8 mouse cellular contexts compared by ENCODE assay signal in genomic region chr13:115090977-115091445, GRCm38 (mm10). TPM values are rescaled to one million over a fixed set of nuclear protein-coding genes. Genes with fewer than 3 reads are reported as not detected.
DNase-seq lines count a peak whose midpoint lies in the region; ATAC-seq and TF ChIP-seq lines count a peak whose summit lies in the region.

No protein-coding gene starts in this region.

- H3K27ac ChIP-seq in CH12.LX (ENCODE audit: insufficient read depth, low read depth): no peak overlapping the region
- no peak overlapping the region for H3K27ac ChIP-seq in forebrain, postnatal 0 days (ENCODE audit: low read depth, low read length)
- peak overlapping the region; percentile 97 for H3K27ac ChIP-seq in liver, postnatal 0 days (ENCODE audit: low read depth)
- H3K27ac ChIP-seq in thymus, adult 2 months (ENCODE audit: control insufficient read depth, insufficient read depth, low read length): no peak overlapping the region

- peaks cover 16% of the 10 kb centered on the region for H3K79me2 ChIP-seq in CH12.LX (replicated peaks; ENCODE audit: control insufficient read depth, extremely low read depth, insufficient read depth, poor library complexity, severe bottlenecking)

- TF ChIP-seq POLR2A in CH12.LX (IDR thresholded peaks at IDR 0.05; ENCODE audit: low read depth, low read length): no peak
- no peak for TF ChIP-seq POLR2A in thymus, adult 2 months (IDR thresholded peaks at IDR 0.05; ENCODE audit: control insufficient read depth, extremely low read depth, insufficient read depth, low read length, poor library complexity)

- no peak for TF ChIP-seq CTCF in CH12.LX (conservative IDR thresholded peaks at IDR 0.05 in 1 of 2, IDR thresholded peaks at IDR 0.05 in 1 of 2; ENCODE audit: low read depth in 2 of 2, low read length in 2 of 2)
- TF ChIP-seq CTCF in G1E (IDR thresholded peaks at IDR 0.05; ENCODE audit: low read depth, low read length): no peak
- TF ChIP-seq CTCF in forebrain, postnatal 0 days (IDR thresholded peaks at IDR 0.05; ENCODE audit: low read depth): no peak
- no peak for TF ChIP-seq CTCF in liver, postnatal 0 days (IDR thresholded peaks at IDR 0.05; ENCODE audit: low read depth)
- no peak for TF ChIP-seq CTCF in thymus, adult 2 months (IDR thresholded peaks at IDR 0.05; ENCODE audit: borderline replicate concordance, control insufficient read depth, extremely low read depth, insufficient read depth, low read length, poor library complexity)

- ATAC-seq in G1E (ENCODE audit: extremely low read depth, insufficient number of reproducible peaks, low FRiP score, poor library complexity, severe bottlenecking): peak; percentile 9; the same call in 1 of the 2 replicates
- ATAC-seq in forebrain, postnatal 0 days: no peak
- ATAC-seq in liver, postnatal 0 days: peak; percentile 13; the same call in 1 of the 2 replicates

- in situ Hi-C loops in CH12.LX (cut with MboI; ENCODE audit: low pct_ligation_motif_present, low pct_unique_long_range_greater_than_20kb, low sequenced_read_pairs): no loop called here

- peaks cover 8 to 20% of the 10 kb centered on the region in 2 experiments for H3K36me3 ChIP-seq in CH12.LX (replicated peaks in 1 of 2; ENCODE audit: control insufficient read depth in 1 of 2, insufficient read depth in 1 of 2, low read length in 1 of 2)
- H3K36me3 ChIP-seq in G1E (replicated peaks): peaks cover 24% of the 10 kb centered on the region
- H3K36me3 ChIP-seq in forebrain, postnatal 0 days (ENCODE audit: insufficient read depth): no peaks in the 10 kb centered on the region
- peaks cover 12% of the 10 kb centered on the region for H3K36me3 ChIP-seq in liver, postnatal 0 days (replicated peaks; ENCODE audit: insufficient read depth, low read length)
- H3K36me3 ChIP-seq in thymus, adult 2 months (ENCODE audit: control insufficient read depth, insufficient read depth, low read length): no peaks in the 10 kb centered on the region

- peak overlapping the region; percentile 92; the same call in 1 of the 2 replicates for H3K4me2 ChIP-seq in CH12.LX (ENCODE audit: insufficient read depth, low read depth, poor library complexity, severe bottlenecking)
- peak overlapping the region; percentile 96 for H3K4me2 ChIP-seq in forebrain, postnatal 0 days (ENCODE audit: low read depth)
- peak overlapping the region; percentile 92 for H3K4me2 ChIP-seq in liver, postnatal 0 days (ENCODE audit: low read depth, low read length)

- DNase-seq in CH12.LX (ENCODE audit: extremely low read depth): no peak
- no peak for DNase-seq in G1E (ENCODE audit: low spot score)
- DNase-seq in forebrain, postnatal 0 days: no peak
- DNase-seq in liver, postnatal 0 days: no peak
- no peak for DNase-seq in urinary bladder, postnatal 4 days (ENCODE audit: low spot score in 2 of 2)
- no peak for DNase-seq in right cerebral cortex, postnatal 36 days (ENCODE audit: low spot score in 2 of 2)
- DNase-seq in thymus, adult 2 months: no peak
- no peak for DNase-seq in cerebellum, adult 9-10 months

- H3K4me1 ChIP-seq in CH12.LX (ENCODE audit: control insufficient read depth in 1 of 2, insufficient read depth in 2 of 2) (peaks cover 5 to 23% of the 10 kb centered on the region in 2 experiments; a peak in 3 of 4 replicates), G1E (ENCODE audit: insufficient read depth, low read depth, low read length) (peaks cover 44% of the 10 kb centered on the region)
- peaks cover 4% of the 10 kb centered on the region; the same call in 1 of the 2 replicates for H3K4me1 ChIP-seq in forebrain, postnatal 0 days (ENCODE audit: insufficient read depth)
- peaks cover 37% of the 10 kb centered on the region for H3K4me1 ChIP-seq in liver, postnatal 0 days (ENCODE audit: insufficient read depth)
- peaks cover 15% of the 10 kb centered on the region for H3K4me1 ChIP-seq in thymus, adult 2 months (replicated peaks; ENCODE audit: control insufficient read depth, insufficient read depth, low read length)

- no peak for TF ChIP-seq RAD21 in CH12.LX (IDR thresholded peaks at IDR 0.05; ENCODE audit: low read depth, low read length)

- H3K4me3 ChIP-seq in CH12.LX (replicated peaks in 1 of 3; ENCODE audit: low read depth in 2 of 3, low read length in 2 of 3, poor library complexity in 1 of 3) (no peak overlapping the region), G1E (ENCODE audit: low read depth, low read length) (peak overlapping the region; percentile 97)
- H3K4me3 ChIP-seq in forebrain, postnatal 0 days (ENCODE audit: low read depth, low read length): peak overlapping the region; percentile 66
- H3K4me3 ChIP-seq in liver, postnatal 0 days (ENCODE audit: low read depth, low read length): peak overlapping the region; percentile 64
- H3K4me3 ChIP-seq in thymus, adult 2 months (ENCODE audit: control insufficient read depth, insufficient read depth, low read length): no peak overlapping the region

- no peak overlapping the region for H3K9ac ChIP-seq in CH12.LX (ENCODE audit: insufficient read depth, low read depth)
- H3K9ac ChIP-seq in forebrain, postnatal 0 days: no peak overlapping the region
- H3K9ac ChIP-seq in liver, postnatal 0 days (replicated peaks): peak overlapping the region; percentile 71

- H3K27me3 ChIP-seq in CH12.LX (replicated peaks) (no peaks in the 10 kb centered on the region), G1E (ENCODE audit: insufficient read depth, low read length) (no peaks in the 10 kb centered on the region)
- no peaks in the 10 kb centered on the region for H3K27me3 ChIP-seq in forebrain, postnatal 0 days (ENCODE audit: insufficient read depth, low read length)
- H3K27me3 ChIP-seq in liver, postnatal 0 days (ENCODE audit: insufficient read depth, low read length): no peaks in the 10 kb centered on the region
- no peaks in the 10 kb centered on the region for H3K27me3 ChIP-seq in thymus, adult 2 months (ENCODE audit: control insufficient read depth, insufficient read depth, low read length)

- H3K9me3 ChIP-seq in CH12.LX (replicated peaks; ENCODE audit: low read length): no peaks in the 10 kb centered on the region
- H3K9me3 ChIP-seq in G1E (replicated peaks): no peaks in the 10 kb centered on the region
- H3K9me3 ChIP-seq in forebrain, postnatal 0 days (ENCODE audit: low read length): no peaks in the 10 kb centered on the region
- H3K9me3 ChIP-seq in liver, postnatal 0 days (ENCODE audit: low read length): no peaks in the 10 kb centered on the region

- no peak for TF ChIP-seq EP300 in CH12.LX (IDR thresholded peaks at IDR 0.05; ENCODE audit: low read length)
- TF ChIP-seq EP300 in liver, postnatal 0 days (IDR thresholded peaks at IDR 0.05; ENCODE audit: low read depth): peak; percentile 1; the same call in 1 of the 2 replicates

- 51% methylated on average over 9 of the region's 9 CpGs for WGBS in forebrain, postnatal 0 days
- WGBS in liver, postnatal 0 days (ENCODE audit: insufficient replicate concordance): 41% methylated on average over 9 of the region's 9 CpGs
- WGBS in thymus, adult 2 months: 52% methylated on average over 9 of the region's 9 CpGs

- dilution Hi-C loops in CH12.LX (cut with MboI; ENCODE audit: extremely low pct_ligation_motif_present, extremely low pct_unique_long_range_greater_than_20kb, low sequenced_read_pairs): no loop called here

TF ChIP-seq in CH12.LX, 34 proteins besides CTCF, POLR2A, EP300 and RAD21 (continues in another document):
- TF ChIP-seq MXI1 (IDR thresholded peaks at IDR 0.05; ENCODE audit: low read depth, low read length): no peak
- no peak for TF ChIP-seq NRF1 (IDR thresholded peaks at IDR 0.05; ENCODE audit: low read depth, low read length)
- TF ChIP-seq BHLHE40 (IDR thresholded peaks at IDR 0.05; ENCODE audit: low read depth, low read length): no peak
- TF ChIP-seq HCFC1 (IDR thresholded peaks at IDR 0.05; ENCODE audit: low read depth, low read length): no peak
- TF ChIP-seq ZKSCAN1 (IDR thresholded peaks at IDR 0.05; ENCODE audit: borderline replicate concordance, low read depth, low read length): no peak
- no peak for TF ChIP-seq MAFK (IDR thresholded peaks at IDR 0.05; ENCODE audit: insufficient replicate concordance, low read length)
- no peak for TF ChIP-seq ZNF384 (IDR thresholded peaks at IDR 0.05; ENCODE audit: low read depth, low read length)
- TF ChIP-seq TCF12 (IDR thresholded peaks at IDR 0.05; ENCODE audit: low read depth, low read length): no peak
- no peak for TF ChIP-seq CHD2 (IDR thresholded peaks at IDR 0.05; ENCODE audit: low read length)
- TF ChIP-seq USF2 (conservative IDR thresholded peaks at IDR 0.05; ENCODE audit: low read depth, low read length): no peak

RNA-seq across cellular contexts. Expression of gene Pelo, which starts 1.0 kb away (rescaled TPM):
- total RNA-seq in CH12.LX (2012; rRNA removed) (29.7 and 33.6 TPM in 2 replicates), CH12.LX (2014; rRNA removed) (17.5 and 18.9 TPM in 2 replicates), G1E (2014; fragmentation: Nextera tagmentation) (10.0 and 13.3 TPM in 2 replicates), G1E (2017) (7.9 and 10.3 TPM in 2 replicates)
- polyA plus RNA-seq in CH12.LX (2012; ENCODE audit: insufficient read length, low read depth) (43.1 and 46.0 TPM in 2 replicates), G1E (2012) (27.9 and 30.6 TPM in 2 replicates)
- total RNA-seq in forebrain, postnatal 0 days (2014; rRNA removed): 10.1 and 12.2 TPM in 2 replicates
- polyA plus RNA-seq in forebrain, postnatal 0 days (2015; fragmentation: Nextera tagmentation; extraction: Ambion mirVana): 6.2 and 6.6 TPM in 2 replicates
- 4.7 and 5.4 TPM in 2 replicates for polyA plus RNA-seq in liver, postnatal 0 days (2015; fragmentation: Nextera tagmentation; extraction: Ambion mirVana)
- polyA plus RNA-seq in thymus, adult 2 months (2012; rRNA removed): 21.1 and 23.0 TPM in 2 replicates

RNA-seq across cellular contexts. Expression of gene Gm49395, which starts 10.7 kb away (rescaled TPM):
- total RNA-seq in CH12.LX (2012; rRNA removed): 0.30 and 0.55 TPM in 2 replicates
- not detected in 2 replicates for total RNA-seq in CH12.LX (2014; rRNA removed)
- 0.69 and 0.71 TPM in 2 replicates for polyA plus RNA-seq in CH12.LX (2012; ENCODE audit: insufficient read length, low read depth)
- 5.3 TPM in 1 of 2 replicates, not detected in the other for total RNA-seq in G1E (2014; fragmentation: Nextera tagmentation)
- not detected in 2 replicates for total RNA-seq in G1E (2017)
- 1.2 and 1.4 TPM in 2 replicates for polyA plus RNA-seq in G1E (2012)
- 3.1 and 4.1 TPM in 2 replicates for total RNA-seq in forebrain, postnatal 0 days (2014; rRNA removed)
- polyA plus RNA-seq in forebrain, postnatal 0 days (2015; fragmentation: Nextera tagmentation; extraction: Ambion mirVana): 3.5 TPM in 2 replicates
- 3.9 and 4.0 TPM in 2 replicates for polyA plus RNA-seq in liver, postnatal 0 days (2015; fragmentation: Nextera tagmentation; extraction: Ambion mirVana)
- 0.62 and 1.5 TPM in 2 replicates for polyA plus RNA-seq in thymus, adult 2 months (2012; rRNA removed)

RNA-seq across cellular contexts. Expression of gene Itga1, which starts 10.8 kb away (rescaled TPM):
- total RNA-seq in CH12.LX (2012; rRNA removed) (under 0.01 TPM in 1 of 2 replicates, not detected in the other), CH12.LX (2014; rRNA removed) (0.01 and 0.04 TPM in 2 replicates), G1E (2014; fragmentation: Nextera tagmentation) (0.05 TPM in 1 of 2 replicates, not detected in the other), G1E (2017) (0.12 and 0.44 TPM in 2 replicates)
- polyA plus RNA-seq in CH12.LX (2012; ENCODE audit: insufficient read length, low read depth) (0.04 TPM in 2 replicates), G1E (2012) (not detected in 2 replicates)
- total RNA-seq in forebrain, postnatal 0 days (2014; rRNA removed): 4.4 and 8.2 TPM in 2 replicates
- 2.6 and 3.2 TPM in 2 replicates for polyA plus RNA-seq in forebrain, postnatal 0 days (2015; fragmentation: Nextera tagmentation; extraction: Ambion mirVana)
- polyA plus RNA-seq in liver, postnatal 0 days (2015; fragmentation: Nextera tagmentation; extraction: Ambion mirVana): 4.9 and 5.9 TPM in 2 replicates
- polyA plus RNA-seq in thymus, adult 2 months (2012; rRNA removed): 2.0 and 2.2 TPM in 2 replicates

Comparison
In these comparisons a context has a peak if more than half of its experiments do, and no peak if none do; other contexts are left out.
1. H3K4me3 ChIP-seq: peak in G1E (single experiment), forebrain, postnatal 0 days (single experiment) and liver, postnatal 0 days (single experiment); none in CH12.LX (0 of 3) and thymus, adult 2 months (single experiment).
2. Peak in every context shown above with its lines, with median percentiles within 50 percentile points of each other: H3K4me2 ChIP-seq.